Mouse (Mus musculus) testis, adult 2 months (tissue): Measurements from ENCODE around the gene Smim14.

Source experiments
- CTCF ChIP-seq: fragments of 200-500 bp; IDR thresholded peaks from 2 replicates; pipeline ENCODE4 v1.5.1; 2012; ENCODE audit warnings: low read depth, mild to moderate bottlenecking, inconsistent platforms, low read length, moderate library complexity; ENCODE audit not compliant: control insufficient read depth, insufficient read depth, insufficient replicate concordance
- POLR2A ChIP-seq: fragments of 200-500 bp; IDR thresholded peaks from 2 replicates; pipeline ENCODE4 v1.6.1; 2012; ENCODE audit warnings: low read depth, mild to moderate bottlenecking, inconsistent platforms, low read length, moderate library complexity; ENCODE audit not compliant: control insufficient read depth

DNA sequence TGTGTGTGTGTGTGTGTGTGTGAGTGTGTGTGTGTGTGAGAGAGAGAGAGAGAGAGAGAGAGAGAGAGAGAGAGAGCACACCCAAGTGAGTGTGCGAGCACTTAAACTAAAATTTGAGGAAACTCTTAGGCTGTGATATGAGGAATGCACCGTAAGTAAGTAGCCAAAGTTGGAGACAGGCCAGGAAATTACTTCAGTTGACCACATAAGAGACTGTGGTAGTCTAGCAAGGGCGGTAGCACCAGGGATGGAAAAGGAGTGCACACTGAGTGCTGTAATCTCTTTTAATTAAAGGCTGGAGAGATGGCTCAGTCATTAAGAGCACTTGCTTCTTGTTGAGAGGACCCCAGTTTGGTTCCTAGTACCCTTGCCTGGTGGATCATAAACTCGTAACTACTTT, 47.2 kb downstream of the Smim14 start:
- no peak for TF ChIP-seq POLR2A
- no peak for TF ChIP-seq CTCF
